Mouse (Mus musculus) intestine, embryonic 16.5 days (tissue): ENCODE measurements at regions not wholly inside any gene's neighbourhood (a gene's known extent, or its start where the extent isn't known, plus 50 kb on each side); places are given as distances from the start of the nearest gene placed in this dataset.

Source experiments
- ATAC-seq: fragments of 200-750 bp; cut with Nextera tagmentation; 2 replicates; pipeline ENCODE4 v1.8.0; 2017; ENCODE audit warnings: moderate TSS enrichment, moderate library complexity
- H3K27ac ChIP-seq: fragments of 300-500 bp; sonication (generic); 2 replicates; pipeline ENCODE4 v1.5.1; 2014; ENCODE audit warnings: mild to moderate bottlenecking, low read length
- H3K27me3 ChIP-seq: fragments of 300-500 bp; sonication (generic); replicated peaks from 2 replicates; pipeline ENCODE4 v1.6.1; 2014; ENCODE audit warnings: low read length, control low read depth, mixed read lengths; ENCODE audit not compliant: control insufficient read depth, insufficient read depth
- H3K36me3 ChIP-seq: fragments of 300-500 bp; sonication (generic); 2 replicates; pipeline ENCODE4 v1.6.1; 2014; ENCODE audit warnings: low read length, control low read depth; ENCODE audit not compliant: control insufficient read depth, insufficient read depth
- H3K4me1 ChIP-seq: fragments of 300-500 bp; sonication (generic); 2 replicates; pipeline ENCODE4 v1.6.1; 2014; ENCODE audit warnings: low read length, control low read depth, mixed read lengths; ENCODE audit not compliant: control insufficient read depth, insufficient read depth
- H3K4me2 ChIP-seq: fragments of 300-500 bp; sonication (generic); 2 replicates; pipeline ENCODE4 v1.6.1; 2014; ENCODE audit warnings: low read depth, low read length, control low read depth
- H3K4me3 ChIP-seq: fragments of 300-500 bp; sonication (generic); 2 replicates; pipeline ENCODE4 v1.5.1; 2014; ENCODE audit warnings: mild to moderate bottlenecking, low read length
- H3K9ac ChIP-seq: fragments of 300-500 bp; sonication (generic); 2 replicates; pipeline ENCODE4 v1.6.1; 2014; ENCODE audit warnings: low read depth, low read length
- H3K9me3 ChIP-seq: fragments of 300-500 bp; sonication (generic); 2 replicates; pipeline ENCODE4 v1.6.1; 2016; ENCODE audit warnings: low read length, control low read depth; ENCODE audit not compliant: control insufficient read depth
- WGBS: fragments of 180-500 bp; shearing (Covaris S2); extraction: QIAGEN DNeasy Blood & Tissue Kit; methylation state at CpG from one replicate; pipeline ENCODE4 v1.1.7; 2014; 5-methylcytosine and 5-hydroxymethylcytosine counted together

DNA sequence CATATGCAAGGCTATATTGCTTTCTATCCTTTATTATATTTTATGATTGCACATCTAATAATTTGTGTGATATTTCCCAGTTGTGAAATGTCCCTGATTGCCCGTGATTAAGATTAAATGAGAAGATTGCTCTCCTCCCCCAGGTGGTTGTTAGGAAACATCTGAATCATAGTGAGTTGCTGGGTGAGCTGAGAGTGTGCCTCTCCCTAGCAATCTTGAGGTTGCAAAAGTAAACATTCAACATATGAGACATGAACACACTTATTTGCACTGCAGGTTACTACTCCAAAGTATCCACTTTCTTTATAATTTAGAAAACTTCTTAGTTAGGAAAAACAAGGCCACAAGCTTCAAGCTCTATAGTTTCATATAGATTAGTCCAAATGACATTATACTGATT is 899.6 kb upstream of the Acvr2a start:
- no peak overlapping the region for H3K4me2 ChIP-seq
- H3K36me3 ChIP-seq, result no peaks in the 10 kb centered on the region

GRCm38 (mm10) chr2:47914986-47915485 is 898.9 kb upstream of the Acvr2a start:
- no peaks in the 10 kb centered on the region for H3K4me1 ChIP-seq
- H3K4me2 ChIP-seq, result no peak overlapping the region
- no peak for ATAC-seq
- 83% methylated on average over 4 of the region's 4 CpGs for WGBS
- no peaks in the 10 kb centered on the region for H3K27me3 ChIP-seq
- H3K36me3 ChIP-seq, result no peaks in the 10 kb centered on the region
- no peaks in the 10 kb centered on the region for H3K9me3 ChIP-seq
- H3K27ac ChIP-seq, result no peak overlapping the region
- H3K9ac ChIP-seq, result no peak overlapping the region
- H3K4me3 ChIP-seq, result no peak overlapping the region

More for the DNA sequence above, 899.6 kb upstream of the Acvr2a start:
- 54% methylated on average over 1 of the region's 1 CpGs for WGBS
- Histone ChIP-seq H3K4me3 (no peak overlapping the region), H3K9ac (no peak overlapping the region), H3K27ac (no peak overlapping the region), H3K9me3 (no peaks in the 10 kb centered on the region), H3K27me3 (no peaks in the 10 kb centered on the region), H3K4me1 (no peaks in the 10 kb centered on the region)
- no peak for ATAC-seq

DNA sequence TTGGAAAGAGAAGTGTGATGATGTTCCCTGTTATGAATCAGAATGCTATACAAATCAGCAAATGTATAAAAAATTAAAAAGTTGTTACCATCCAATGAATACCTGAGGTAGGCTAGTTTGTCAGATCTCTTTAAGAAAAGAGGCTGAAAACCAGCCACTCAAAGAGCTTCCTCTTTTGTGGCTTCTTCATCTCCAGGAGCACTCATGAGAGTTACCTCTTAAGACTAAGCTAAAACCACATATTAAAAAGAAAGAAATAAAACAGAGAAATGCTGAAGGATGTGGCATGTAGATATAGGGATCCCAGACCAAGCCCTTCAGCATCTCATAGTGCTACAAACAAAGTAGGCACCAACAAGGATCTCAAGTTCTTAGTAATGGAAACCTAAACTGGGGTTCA is 890.9 kb upstream of the Acvr2a start:
- H3K27ac ChIP-seq, result no peak overlapping the region
- no peak overlapping the region for H3K9ac ChIP-seq
- no peaks in the 10 kb centered on the region for H3K36me3 ChIP-seq
- no peak overlapping the region for H3K4me2 ChIP-seq
- H3K27me3 ChIP-seq, result no peaks in the 10 kb centered on the region
- ATAC-seq, result no peak
- H3K9me3 ChIP-seq, result no peaks in the 10 kb centered on the region
- no peaks in the 10 kb centered on the region for H3K4me1 ChIP-seq
- H3K4me3 ChIP-seq, result no peak overlapping the region

- ATAC-seq, result no peak
- Histone ChIP-seq H3K27ac (no peak overlapping the region), H3K27me3 (no peaks in the 10 kb centered on the region), H3K9me3 (no peaks in the 10 kb centered on the region), H3K4me2 (no peak overlapping the region), H3K9ac (no peak overlapping the region), H3K36me3 (no peaks in the 10 kb centered on the region), H3K4me3 (no peak overlapping the region), H3K4me1 (no peaks in the 10 kb centered on the region)
Observed at GRCm38 (mm10) chr2:47926620-47927019, 887.3 kb upstream of the Acvr2a start.

DNA sequence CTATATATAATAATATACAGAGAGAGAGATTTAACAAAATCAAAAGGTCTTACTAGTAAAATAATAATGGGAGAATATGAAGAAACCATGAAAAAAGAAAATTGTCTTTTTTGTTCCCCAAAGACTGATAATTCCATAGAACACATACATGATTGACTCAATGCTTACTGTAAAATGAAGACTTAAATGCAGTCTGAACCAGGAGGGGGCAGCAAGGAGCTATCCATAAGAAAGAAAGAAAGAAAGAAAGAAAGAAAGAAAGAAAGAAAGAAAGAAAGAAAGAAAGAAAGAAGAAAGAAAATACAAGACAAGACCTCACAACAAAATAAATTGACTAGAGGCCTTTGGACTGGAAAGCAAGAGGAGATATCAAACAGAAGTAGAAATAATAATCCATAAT is 868.8 kb upstream of the Acvr2a start:
- Histone ChIP-seq H3K27ac (no peak overlapping the region), H3K9ac (no peak overlapping the region)

GRCm38 (mm10) chr2:47991132-47991531 is 822.8 kb upstream of the Acvr2a start:
- Histone ChIP-seq H3K36me3 (no peaks in the 10 kb centered on the region), H3K27me3 (no peaks in the 10 kb centered on the region), H3K9me3 (no peaks in the 10 kb centered on the region), H3K4me3 (no peak overlapping the region), H3K9ac (no peak overlapping the region), H3K4me1 (no peaks in the 10 kb centered on the region), H3K27ac (no peak overlapping the region), H3K4me2 (no peak overlapping the region)
- no peak for ATAC-seq
- whole genome bisulfite sequencing, result 48% methylated on average over 1 of the region's 1 CpGs

More for the DNA sequence above, 868.8 kb upstream of the Acvr2a start:
- no peaks in the 10 kb centered on the region for H3K4me1 ChIP-seq
- no peak overlapping the region for H3K4me3 ChIP-seq
- no peak for ATAC-seq
- H3K9me3 ChIP-seq, result no peaks in the 10 kb centered on the region
- no peak overlapping the region for H3K4me2 ChIP-seq
- H3K27me3 ChIP-seq, result no peaks in the 10 kb centered on the region
- H3K36me3 ChIP-seq, result no peaks in the 10 kb centered on the region

DNA sequence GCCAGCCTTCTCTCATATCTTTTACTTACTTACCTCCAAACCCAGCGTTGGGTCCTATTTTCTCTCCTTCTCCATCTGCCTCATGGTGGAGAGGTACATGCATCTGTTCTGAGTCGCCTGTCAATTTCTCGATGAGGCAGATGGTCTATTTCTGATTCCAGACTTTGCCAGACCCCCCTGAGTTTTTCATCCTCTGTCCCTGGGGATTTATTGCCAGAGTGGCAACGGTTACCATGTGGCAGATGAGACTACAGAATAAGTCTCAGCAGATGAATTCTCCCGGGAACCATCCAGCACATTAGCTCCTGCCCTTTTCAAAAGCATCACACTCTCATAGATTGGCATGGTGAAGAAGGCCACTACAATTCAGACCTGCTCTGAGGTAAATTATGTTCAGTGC is 819.7 kb upstream of the Acvr2a start:
- Histone ChIP-seq H3K36me3 (no peaks in the 10 kb centered on the region), H3K27me3 (no peaks in the 10 kb centered on the region), H3K4me1 (no peaks in the 10 kb centered on the region), H3K27ac (no peak overlapping the region), H3K4me3 (no peak overlapping the region), H3K4me2 (no peak overlapping the region), H3K9me3 (no peaks in the 10 kb centered on the region), H3K9ac (no peak overlapping the region)
- WGBS, result 85% methylated on average over 5 of the region's 5 CpGs
- ATAC-seq, result no peak

DNA sequence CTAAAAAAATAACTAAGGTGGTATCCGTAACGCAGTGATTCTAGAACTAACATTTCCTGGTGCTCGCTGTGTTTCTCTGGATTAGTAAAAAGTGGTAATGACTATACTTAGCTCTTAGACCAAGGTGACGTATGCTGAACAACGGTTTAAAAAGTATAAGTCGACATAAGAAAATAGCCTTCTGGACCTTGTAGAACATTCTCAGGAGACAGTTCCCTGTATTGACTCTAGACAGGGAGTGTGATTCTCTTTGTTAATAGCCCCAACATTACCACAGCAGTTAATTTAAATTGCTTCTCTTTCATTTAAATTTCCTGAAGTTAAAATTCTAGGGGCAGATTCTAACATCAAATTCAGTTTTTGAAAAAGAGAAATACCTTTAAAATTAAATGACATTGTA is 812.7 kb upstream of the Acvr2a start:
- Histone ChIP-seq H3K9me3 (no peaks in the 10 kb centered on the region), H3K27me3 (no peaks in the 10 kb centered on the region), H3K4me2 (no peak overlapping the region), H3K4me3 (no peak overlapping the region), H3K27ac (no peak overlapping the region), H3K9ac (no peak overlapping the region), H3K36me3 (no peaks in the 10 kb centered on the region), H3K4me1 (no peaks in the 10 kb centered on the region)
- 88% methylated on average over 6 of the region's 6 CpGs for WGBS
- ATAC-seq, result no peak

GRCm38 (mm10) chr2:48001800-48002507 is 812.0 kb upstream of the Acvr2a start:
- Histone ChIP-seq H3K4me1 (no peaks in the 10 kb centered on the region), H3K9me3 (no peaks in the 10 kb centered on the region), H3K27me3 (no peaks in the 10 kb centered on the region), H3K4me2 (no peak overlapping the region; the same call in 1 of the 2 replicates), H3K9ac (no peak overlapping the region), H3K4me3 (no peak overlapping the region), H3K36me3 (no peaks in the 10 kb centered on the region), H3K27ac (no peak overlapping the region)
- 31% methylated on average over 11 of the region's 11 CpGs for WGBS
- ATAC-seq, result peak; percentile 85

DNA sequence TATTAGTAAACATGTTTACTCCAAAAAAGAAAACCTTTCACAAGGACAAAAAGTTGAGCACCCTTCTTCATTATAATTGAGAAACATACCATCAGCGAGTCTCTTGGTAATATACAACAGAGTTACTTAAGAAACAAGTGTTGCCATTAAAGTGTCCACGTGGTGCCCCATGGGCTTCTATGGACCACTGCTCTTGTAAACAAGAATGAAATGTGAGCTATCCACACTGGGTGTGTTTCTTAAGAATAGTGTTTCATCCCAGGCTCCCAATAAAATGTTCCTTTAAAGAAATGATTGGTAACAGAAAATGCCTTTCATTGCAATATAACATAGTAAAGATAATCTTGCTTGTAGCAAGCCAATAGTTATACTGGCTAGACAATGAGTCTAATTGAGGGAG is 803.6 kb upstream of the Acvr2a start:
- Histone ChIP-seq H3K4me3 (no peak overlapping the region), H3K36me3 (no peaks in the 10 kb centered on the region), H3K9ac (no peak overlapping the region), H3K4me2 (no peak overlapping the region), H3K4me1 (no peaks in the 10 kb centered on the region), H3K27ac (no peak overlapping the region), H3K9me3 (no peaks in the 10 kb centered on the region), H3K27me3 (no peaks in the 10 kb centered on the region)
- 71% methylated on average over 2 of the region's 2 CpGs for WGBS
- ATAC-seq, result no peak
